ENCODE assay signal across 10 mouse cellular contexts in genomic region chr17:54191526-54192230, GRCm38 (mm10).
DNase-seq lines count a peak whose midpoint lies in the region; ATAC-seq and TF ChIP-seq lines count a peak whose summit lies in the region.
"Had no signal": no experiment of that assay in that cellular context is flagged by ENCODE, and none has a peak within 500 bp of the region (broad histone marks: within the 10 kb centered on the region; RNA-seq: fewer than 3 reads in every experiment).

No protein-coding gene starts in this region.

- H3K9me3 ChIP-seq in forebrain, embryonic 12.5 days: no peaks in the 10 kb centered on the region
- H3K9me3 ChIP-seq: lung, embryonic 15.5 days had no signal

- TF ChIP-seq CTCF in thymus, adult 2 months (IDR thresholded peaks at IDR 0.05; ENCODE audit: borderline replicate concordance, control insufficient read depth, extremely low read depth, insufficient read depth, low read length, poor library complexity): no peak

- no peak overlapping the region for H3K9ac ChIP-seq in forebrain, embryonic 12.5 days
- H3K9ac ChIP-seq: lung, embryonic 15.5 days had no signal

- no peaks in the 10 kb centered on the region for H3K36me3 ChIP-seq in forebrain, embryonic 12.5 days (replicated peaks)
- no peaks in the 10 kb centered on the region for H3K36me3 ChIP-seq in thymus, adult 2 months (ENCODE audit: control insufficient read depth, insufficient read depth, low read length)
- H3K36me3 ChIP-seq: G1E; lung, embryonic 15.5 days had no signal

- H3K4me2 ChIP-seq in forebrain, embryonic 12.5 days: no peak overlapping the region
- H3K4me2 ChIP-seq: lung, embryonic 15.5 days had no signal

- no peak for TF ChIP-seq POLR2A in thymus, adult 2 months (IDR thresholded peaks at IDR 0.05; ENCODE audit: control insufficient read depth, extremely low read depth, insufficient read depth, low read length, poor library complexity)

- H3K27ac ChIP-seq in forebrain, embryonic 12.5 days: no peak overlapping the region
- no peak overlapping the region for H3K27ac ChIP-seq in thymus, adult 2 months (ENCODE audit: control insufficient read depth, insufficient read depth, low read length)
- H3K27ac ChIP-seq: lung, embryonic 15.5 days had no signal

- no peaks in the 10 kb centered on the region for H3K27me3 ChIP-seq in forebrain, embryonic 12.5 days
- H3K27me3 ChIP-seq in thymus, adult 2 months (ENCODE audit: control insufficient read depth, insufficient read depth, low read length): no peaks in the 10 kb centered on the region
- H3K27me3 ChIP-seq: lung, embryonic 15.5 days had no signal

- DNase-seq in gastrocnemius, postnatal 10 days: peak; percentile 4
- DNase-seq in gastrocnemius, adult 18-20 months (ENCODE audit: low spot score): no peak
- peak; percentile 41 for DNase-seq in 3T3-L1 (ENCODE audit: low read depth, low spot score)
- peak; percentile 8 for DNase-seq in layer of hippocampus, adult 9-11 months
- no peak for DNase-seq in spleen, postnatal 36 days (ENCODE audit: low spot score in 2 of 2)
- no peak for DNase-seq in thymus, adult 2 months

- no peak overlapping the region for H3K4me3 ChIP-seq in forebrain, embryonic 12.5 days (replicated peaks)
- H3K4me3 ChIP-seq in thymus, adult 2 months (ENCODE audit: control insufficient read depth, insufficient read depth, low read length): no peak overlapping the region
- H3K4me3 ChIP-seq: lung, embryonic 15.5 days had no signal

- 54% methylated on average over 5 of the region's 5 CpGs for WGBS in forebrain, embryonic 12.5 days
- WGBS in thymus, adult 2 months: 68% methylated on average over 5 of the region's 5 CpGs

- H3K4me1 ChIP-seq in forebrain, embryonic 12.5 days: peaks cover 3% of the 10 kb centered on the region; the same call in 1 of the 2 replicates
- no peaks in the 10 kb centered on the region for H3K4me1 ChIP-seq in thymus, adult 2 months (replicated peaks; ENCODE audit: control insufficient read depth, insufficient read depth, low read length)
- H3K4me1 ChIP-seq: lung, embryonic 15.5 days had no signal

- ATAC-seq in forebrain, embryonic 12.5 days (ENCODE audit: low FRiP score): peak; percentile 86
- ATAC-seq in CD4-positive, CD25-positive, alpha-beta regulatory T cell, adult 4 months: no peak

Comparison
In these comparisons a context has a peak if more than half of its experiments do, and no peak if none do; other contexts are left out.
1. DNase-seq: peak in gastrocnemius, postnatal 10 days (single experiment), 3T3-L1 (single experiment) and layer of hippocampus, adult 9-11 months (single experiment); none in gastrocnemius, adult 18-20 months (single experiment), spleen, postnatal 36 days (0 of 2) and thymus, adult 2 months (single experiment).